Mouse (Mus musculus) limb, embryonic 13.5 days (tissue): ENCODE data around the gene Akirin1. TPM values are rescaled to one million over a fixed set of nuclear protein-coding genes. Genes with fewer than 3 reads are reported as not detected.

Experiments used
- polyA plus RNA-seq: library from polyadenylated mRNA; unstranded; fragments of >200 nt; fragmentation: Nextera tagmentation; extraction: Ambion mirVana; gene quantifications from 2 replicates; pipeline ENCODE4 v1.2.1, GENCODE M21; 2015

Akirin1 gene
- polyA plus RNA-seq, 1 experiment from 2014 or later: 53.7 TPM

Other genes with a start within 250 kb of the Akirin1 start
- 47.5 and 48.0 TPM in 2 replicates for gene Macf1, start 66.0 kb downstream of the Akirin1 start, polyA plus RNA-seq
- gene Ndufs5, start 32.1 kb downstream of the Akirin1 start, polyA plus RNA-seq: 321 TPM in 2 replicates
- gene Rhbdl2, start 37.5 kb upstream of the Akirin1 start, polyA plus RNA-seq: 3.0 and 3.3 TPM in 2 replicates
- gene 4933427I04Rik, start 109.3 kb upstream of the Akirin1 start, polyA plus RNA-seq: 0.11 and 0.17 TPM in 2 replicates
- gene Mycbp, start 154.5 kb upstream of the Akirin1 start, polyA plus RNA-seq: 67.8 and 69.5 TPM in 2 replicates
- 52.0 and 52.7 TPM in 2 replicates for gene Rragc, start 167.1 kb upstream of the Akirin1 start, polyA plus RNA-seq
- gene 4930535I16Rik, start 167.7 kb upstream of the Akirin1 start, polyA plus RNA-seq: not detected in 2 replicates